Mouse (Mus musculus): ENCODE data around the gene Tomm20l. TPM values are rescaled to one million over a fixed set of nuclear protein-coding genes. Genes with fewer than 3 reads are reported as not detected.
"Not testable (repeated sequence)": the region's sequence is repeated elsewhere in the genome, so short reads cannot be mapped to it uniquely, and the experiment has no call there.

Gene Tomm20l
- 10 to 100 TPM in 1 of 2 experiments, 1 to 10 TPM in 1; 3.7 to 12.3 TPM for total RNA-seq (2021)
- long read RNA-seq, experiment 1, partial matches to known transcripts = 0 of 5 reads
- long read RNA-seq, experiment 1, other reads (novel, unspliced or antisense) = 1 of 5 reads
- long read RNA-seq, experiment 2, partial matches to known transcripts = 0 of 1 reads
- long read RNA-seq, experiment 2, other reads (novel, unspliced or antisense) = 0 of 1 reads

DNA sequence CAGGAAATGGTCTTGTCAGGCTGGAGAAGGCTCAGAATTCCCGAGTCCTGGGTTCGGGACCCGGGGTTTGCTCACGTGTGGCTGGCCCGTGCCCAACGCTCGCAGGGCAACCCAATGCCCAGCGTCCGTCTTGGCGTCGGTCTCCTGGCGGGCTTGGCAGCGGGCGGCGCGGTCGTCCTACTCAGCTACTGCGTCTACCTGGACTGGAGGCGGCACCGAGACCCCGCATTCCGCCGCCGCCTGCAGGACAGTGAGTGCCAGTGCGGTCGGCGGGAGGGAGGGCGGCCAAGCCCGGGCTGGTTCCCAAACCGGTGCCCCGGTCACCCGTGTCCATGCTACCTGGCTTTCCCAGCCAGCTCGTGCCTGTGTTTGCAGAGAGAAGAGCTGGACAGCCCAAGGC is at the start of gene Tomm20l:
Gene Tomm20l (plus strand): TSS at position 98 of the 400 bp plus-strand sequence.
- peak; percentile 68 to 84 for DNase-seq

DNA sequence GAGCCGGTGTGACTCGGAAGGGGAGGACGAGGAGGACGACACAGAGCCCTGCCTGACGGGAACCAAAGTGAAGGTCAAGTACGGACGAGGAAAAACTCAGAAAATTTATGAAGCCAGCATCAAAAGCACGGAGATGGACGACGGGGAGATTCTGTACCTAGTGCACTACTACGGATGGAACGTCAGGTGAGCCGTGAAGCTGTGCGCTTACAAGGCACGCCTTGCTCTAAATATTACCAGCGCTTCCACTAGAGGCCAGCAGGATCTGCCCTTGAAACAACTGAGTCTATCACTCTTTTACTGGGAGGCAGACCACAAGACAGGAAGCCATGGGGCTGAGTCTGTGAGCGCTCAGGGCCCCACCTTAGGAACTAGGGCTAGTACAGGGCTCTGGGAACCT is 41.4 kb upstream of the Tomm20l start:
- DNase-seq = no peak

DNA sequence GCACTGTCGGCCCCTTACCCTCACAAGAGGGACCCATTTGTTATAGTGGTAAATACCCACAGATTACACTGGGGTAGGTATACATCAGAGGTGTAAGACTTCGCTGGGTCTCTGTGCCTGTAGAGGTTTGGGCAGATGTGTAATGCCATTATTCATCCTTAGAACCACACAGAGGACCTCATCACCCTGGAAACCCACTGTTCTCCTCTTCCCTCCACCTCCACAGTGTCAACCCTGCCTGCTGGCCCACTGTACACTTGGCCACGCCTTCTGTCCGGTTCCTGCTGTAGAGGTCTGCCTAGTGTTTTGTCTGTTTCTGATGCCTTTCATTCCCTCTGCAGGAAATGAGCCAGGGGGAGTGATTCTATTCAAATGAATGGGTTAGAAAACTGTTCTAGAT is 39.2 kb upstream of the Tomm20l start:
- no peak for DNase-seq

DNA sequence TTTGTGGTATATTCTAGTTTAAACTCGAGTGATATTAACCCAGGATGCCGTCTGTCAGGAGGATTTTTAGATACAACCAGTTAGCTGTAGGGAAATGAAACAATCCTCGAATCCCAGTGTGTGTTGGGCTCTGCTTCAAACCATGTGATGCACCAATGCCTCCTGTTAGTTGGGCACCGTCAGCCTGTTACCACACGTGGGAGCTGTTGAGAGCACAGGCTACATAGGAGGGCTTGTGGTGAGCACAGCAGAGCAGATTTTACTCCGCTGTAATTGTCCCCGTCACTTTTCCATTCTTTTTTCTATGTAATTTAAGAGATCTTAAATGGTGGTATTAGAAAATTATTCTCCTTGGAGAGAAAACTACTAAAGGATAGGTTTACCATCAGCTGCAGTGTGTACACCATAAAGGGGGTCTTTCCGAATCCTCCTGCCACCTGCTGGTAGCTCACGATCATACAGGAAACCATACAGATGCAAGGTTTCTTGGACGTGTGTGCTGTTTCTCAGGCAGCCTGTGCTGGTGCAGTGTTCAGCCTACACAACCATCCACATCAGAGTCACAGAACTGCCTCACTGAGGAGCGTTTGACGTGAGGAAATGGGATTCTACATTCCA is 38.0 kb upstream of the Tomm20l start:
- peak; percentile 45 to 65 for DNase-seq

DNA sequence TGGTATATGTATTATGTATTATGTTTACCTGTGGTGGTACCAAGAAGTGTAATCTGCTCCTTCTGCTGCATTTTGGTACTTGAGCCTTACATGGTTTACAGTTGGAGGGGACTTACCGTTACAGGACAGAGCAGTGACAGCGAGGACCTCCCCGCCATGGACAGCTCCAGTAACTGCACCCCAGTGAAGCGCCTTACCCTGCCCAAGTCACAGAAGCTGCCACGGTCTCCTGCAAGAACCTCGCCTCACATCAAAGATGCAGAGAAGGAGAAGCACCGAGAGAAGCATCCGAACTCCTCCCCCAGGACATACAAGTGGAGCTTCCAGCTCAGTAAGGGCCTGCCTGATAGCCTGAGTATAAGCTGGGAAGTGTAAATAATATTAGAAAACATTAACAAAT is 24.9 kb upstream of the Tomm20l start:
- no peak for DNase-seq

DNA sequence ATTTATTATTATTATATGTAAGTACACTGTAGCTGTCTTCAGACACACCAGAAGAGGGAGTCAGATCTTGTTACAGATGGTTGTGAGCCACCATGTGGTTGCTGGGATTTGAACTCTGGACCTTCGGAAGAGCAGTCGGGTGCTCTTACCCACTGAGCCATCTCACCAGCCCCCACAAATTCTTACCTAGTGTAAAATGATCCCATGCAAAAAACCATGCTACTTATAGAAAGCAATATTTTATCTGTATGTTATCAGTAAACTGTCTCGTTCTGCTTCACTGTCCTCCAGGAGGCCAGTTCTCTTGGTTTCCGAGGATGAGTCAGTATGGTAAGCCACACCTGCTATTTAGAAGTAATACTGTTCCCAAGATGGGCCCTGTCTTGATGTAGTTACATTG is 7.0 kb upstream of the Tomm20l start:
- DNase-seq = not testable (repeated sequence)

DNA sequence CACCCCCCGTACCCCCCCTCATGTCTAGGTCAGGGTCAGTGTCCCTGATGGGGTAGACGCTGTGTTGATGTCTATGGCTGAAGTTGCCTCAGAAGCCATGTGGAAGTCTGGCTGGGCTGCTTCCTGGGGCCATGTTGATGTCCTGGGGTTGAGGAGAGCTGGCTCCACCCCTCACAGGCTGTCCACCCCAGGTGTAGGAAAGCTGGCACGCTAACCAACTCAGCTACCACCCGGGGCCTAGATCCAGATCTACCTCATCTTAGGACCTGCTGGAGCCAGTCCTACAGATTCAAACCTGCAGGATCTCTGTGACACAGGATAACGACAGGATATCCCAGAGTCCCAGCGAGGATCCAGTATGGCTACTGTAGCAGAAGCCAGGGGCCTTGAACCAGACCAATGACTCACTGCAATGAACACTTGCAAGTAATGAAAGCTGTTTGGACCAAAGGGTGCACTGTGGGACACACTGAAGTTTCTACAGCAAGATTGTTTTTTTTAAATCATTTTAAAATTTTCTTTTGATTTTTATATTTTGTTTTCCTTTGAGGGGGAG is 3.9 kb upstream of the Tomm20l start:
- peak; percentile 45 to 56 for DNase-seq

DNA sequence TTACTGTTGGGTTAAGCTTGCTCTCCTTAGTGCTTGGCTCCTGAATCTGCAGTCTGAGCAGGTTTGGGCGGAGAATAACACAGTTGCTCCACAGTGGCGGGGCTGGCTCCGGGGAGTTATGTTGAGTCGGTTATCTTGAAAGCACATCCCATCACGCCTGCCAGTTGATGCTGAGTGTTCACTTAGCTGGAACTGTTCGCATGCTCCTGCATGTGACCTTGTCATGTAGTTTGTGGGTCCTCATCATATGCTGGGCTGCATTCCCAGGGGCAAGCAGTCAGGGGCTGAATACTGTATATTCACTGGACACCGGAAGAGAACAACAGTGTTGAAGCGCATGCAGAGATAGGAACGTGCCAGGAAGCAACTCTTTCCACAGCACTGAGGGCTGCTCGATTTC is 1.8 kb downstream of the Tomm20l start:
- DNase-seq = peak in 1 of 2 experiments; percentile 20

DNA sequence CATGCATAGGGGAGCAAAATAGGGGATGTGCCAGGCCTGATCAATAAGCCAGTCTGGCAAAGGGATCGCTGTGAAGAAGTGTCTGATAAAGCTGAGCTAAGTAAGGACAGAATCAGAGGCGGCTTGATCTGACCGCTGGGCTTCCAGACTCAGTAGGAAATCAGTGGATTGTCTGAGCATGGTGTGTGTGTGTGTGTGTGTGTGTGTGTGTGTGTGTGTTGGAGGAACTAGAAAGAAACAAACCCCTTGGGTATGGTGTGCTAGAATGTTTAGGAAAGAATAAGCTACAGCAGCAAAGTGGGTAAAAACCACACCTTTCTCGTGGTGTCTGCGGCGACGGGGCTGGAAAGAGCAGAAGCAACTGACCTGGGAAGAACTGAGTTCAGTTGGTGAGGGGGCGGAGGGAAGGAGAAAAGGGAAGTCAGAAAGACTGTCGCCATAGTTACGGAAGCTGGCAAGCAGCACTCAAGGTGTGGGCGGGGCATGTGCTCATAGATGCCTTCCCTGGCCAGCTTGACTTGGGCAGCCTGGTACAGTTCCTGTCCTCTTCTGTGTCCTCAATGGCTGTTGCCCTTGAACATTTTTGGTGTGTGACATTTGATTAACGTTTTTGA is 2.6 kb downstream of the Tomm20l start:
- peak; percentile 78 to 83 for DNase-seq

DNA sequence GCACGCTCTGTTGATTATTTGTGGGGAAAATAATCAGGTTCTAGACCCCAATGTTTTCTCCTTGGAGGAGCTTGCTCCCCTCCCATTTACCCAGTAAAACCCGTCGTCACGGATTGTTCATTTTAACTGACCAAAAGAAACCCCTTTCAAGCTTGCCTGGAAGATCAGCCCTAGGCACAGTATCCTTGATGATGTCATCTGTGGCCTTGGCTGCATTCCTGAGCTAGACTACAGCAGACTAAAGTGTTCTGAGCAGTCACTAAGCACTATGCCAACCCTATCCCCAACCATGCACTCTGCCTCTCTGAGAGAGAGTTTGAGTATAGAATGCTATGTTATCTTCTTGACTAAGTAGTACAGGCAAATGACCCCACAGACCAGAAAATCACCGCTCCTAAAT is 5.2 kb downstream of the Tomm20l start:
- peak; percentile 84 for DNase-seq

DNA sequence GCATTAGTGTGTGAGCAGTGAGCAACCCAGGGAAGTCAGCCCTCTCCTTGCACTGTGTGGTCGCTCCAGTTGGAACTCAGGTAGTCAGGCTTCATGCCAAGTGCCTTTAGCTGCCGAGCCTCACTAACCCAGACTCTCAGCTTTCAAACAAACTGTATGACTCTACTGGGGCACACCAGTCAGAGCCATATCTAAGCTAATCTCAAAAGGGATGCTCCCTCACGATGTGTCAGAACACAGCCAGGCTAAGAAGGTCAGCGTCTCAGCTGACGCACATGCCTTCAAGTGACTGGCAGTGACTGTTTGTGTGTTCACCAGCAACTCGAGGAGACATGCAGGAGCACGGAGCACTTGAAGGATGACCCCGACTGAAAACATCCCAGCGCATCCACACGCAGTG is 11.5 kb downstream of the Tomm20l start:
- DNase-seq = no peak

DNA sequence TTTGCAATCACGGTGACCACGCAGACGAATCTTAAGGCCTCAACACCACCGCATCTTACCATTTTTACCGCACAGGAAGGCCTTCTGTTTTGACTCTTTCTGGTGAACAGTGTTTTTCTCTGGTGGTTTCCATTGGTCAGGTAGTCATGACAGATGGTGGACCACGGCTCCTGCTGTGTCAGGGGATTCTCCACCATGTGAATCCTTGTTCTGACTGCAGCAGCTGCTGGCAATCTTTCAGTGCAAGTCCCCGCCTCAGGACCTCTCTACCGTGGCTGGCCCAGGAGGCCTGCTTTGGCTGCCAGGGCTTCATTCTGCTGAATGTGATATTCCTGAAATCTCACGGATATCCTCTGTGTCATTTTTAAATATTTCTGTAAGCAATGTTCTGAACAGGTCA is 12.1 kb downstream of the Tomm20l start:
- no peak for DNase-seq

DNA sequence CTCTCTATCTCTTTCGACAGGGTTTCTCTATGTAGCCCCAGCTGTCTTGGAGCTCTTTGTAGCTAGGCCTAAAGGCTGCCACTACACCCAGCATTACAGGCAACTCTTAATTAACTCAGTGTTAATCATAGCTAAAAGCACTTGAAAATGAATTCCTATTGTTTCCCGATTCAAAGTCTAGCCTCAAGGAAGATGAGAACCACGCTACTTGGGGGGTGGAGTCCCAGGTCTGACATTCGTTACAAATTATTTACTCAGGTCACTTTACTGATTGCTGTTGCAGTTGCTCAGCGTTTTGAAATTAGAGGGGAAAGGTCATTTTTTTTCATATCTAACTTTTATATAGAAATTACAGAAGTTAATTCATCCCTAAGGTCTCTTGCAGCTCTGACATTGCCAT is 24.4 kb downstream of the Tomm20l start:
- DNase-seq = no peak

DNA sequence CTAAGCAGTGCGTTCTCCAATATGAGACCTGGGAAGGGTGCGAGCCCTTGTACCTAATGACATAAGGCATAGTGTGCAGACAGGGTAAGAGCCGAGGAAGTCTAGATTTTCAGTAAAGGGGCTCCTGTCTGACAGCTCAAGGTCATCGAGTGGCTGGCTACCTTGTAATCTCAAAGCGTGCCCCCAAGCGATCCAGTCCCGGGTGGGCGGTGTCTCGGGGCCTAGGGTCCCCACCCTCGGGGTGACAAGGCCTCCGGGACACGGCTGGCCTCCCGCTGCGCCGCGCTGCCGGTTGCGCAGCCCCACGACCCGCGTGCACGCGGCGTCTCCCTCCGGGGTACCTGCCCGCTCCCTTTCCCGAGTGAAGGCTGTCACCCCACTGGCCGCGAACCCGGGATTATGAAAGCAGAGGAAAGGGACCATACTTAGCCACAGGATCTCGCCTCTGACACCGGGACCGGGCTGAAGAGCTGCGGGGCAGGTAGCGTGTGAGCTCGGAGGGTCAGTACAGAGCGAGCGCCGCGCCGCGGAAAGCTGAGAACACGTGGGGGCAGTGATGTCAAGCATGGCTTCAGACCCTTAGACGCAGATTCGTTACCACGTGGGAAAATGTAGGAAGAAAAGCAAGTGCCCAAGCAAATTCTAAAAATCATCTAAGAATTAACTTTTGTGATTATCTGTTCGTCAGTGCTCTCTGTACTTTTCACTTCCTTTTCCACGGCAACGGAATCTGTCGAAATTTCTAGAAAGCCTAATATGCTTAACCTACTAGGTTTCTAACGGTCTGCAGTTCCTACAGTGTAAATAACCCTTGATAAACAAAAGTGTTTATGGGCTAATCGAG is 25.1 kb downstream of the Tomm20l start, which contains the start of the genes Timm9 and 2700049A03Rik:
Gene Timm9 (minus strand): TSS at position 555 of the 844 bp plus-strand sequence.
Gene 2700049A03Rik (plus strand): TSS at position 719 of the 844 bp plus-strand sequence.
- DNase-seq = peak; percentile 82 to 83

DNA sequence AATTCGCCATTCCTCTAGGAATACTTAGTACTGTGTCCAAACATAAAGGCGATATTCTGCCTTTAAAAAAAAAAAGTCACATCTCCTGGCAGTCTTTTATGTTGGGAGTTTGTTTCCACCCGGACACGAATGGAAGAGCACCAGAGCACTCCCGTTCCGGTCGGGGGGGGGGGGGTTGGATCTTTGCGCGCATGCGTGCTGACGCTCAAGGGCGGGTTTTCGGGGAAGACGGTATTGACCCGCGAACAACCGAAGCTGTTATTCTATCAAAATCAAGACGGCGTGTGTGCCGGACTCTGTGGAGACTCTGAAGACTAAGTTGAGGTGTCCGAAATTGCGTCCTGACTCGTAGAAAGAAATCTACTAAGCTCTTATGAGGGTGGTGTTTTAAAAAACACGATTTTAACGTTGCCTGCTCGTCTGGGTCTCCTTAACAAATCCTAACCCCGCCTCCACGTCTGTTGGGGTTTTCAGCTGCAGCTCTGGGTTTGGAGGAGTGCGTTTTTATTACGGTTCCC is 25.8 kb downstream of the Tomm20l start:
- peak; percentile 86 to 87 for DNase-seq

DNA sequence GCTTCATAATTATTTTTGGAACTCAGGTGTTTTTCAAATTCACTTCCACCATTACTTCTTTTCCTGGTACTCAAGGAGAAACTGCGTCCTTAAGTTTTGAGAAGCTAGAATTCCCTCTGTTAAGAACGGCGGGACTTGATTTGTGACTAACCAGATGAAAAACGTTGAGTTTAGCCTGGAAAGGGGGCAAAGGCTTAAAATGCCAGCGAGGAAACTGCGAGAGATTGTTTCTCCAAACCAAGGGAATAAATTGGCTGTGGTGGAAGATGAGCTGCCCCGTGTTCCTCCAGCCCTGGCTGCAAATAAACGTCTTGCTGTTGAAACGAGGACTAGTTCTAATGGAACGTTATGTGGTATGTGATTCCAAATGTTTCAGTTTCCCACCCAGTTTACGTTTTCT is 26.5 kb downstream of the Tomm20l start:
- DNase-seq = no peak

DNA sequence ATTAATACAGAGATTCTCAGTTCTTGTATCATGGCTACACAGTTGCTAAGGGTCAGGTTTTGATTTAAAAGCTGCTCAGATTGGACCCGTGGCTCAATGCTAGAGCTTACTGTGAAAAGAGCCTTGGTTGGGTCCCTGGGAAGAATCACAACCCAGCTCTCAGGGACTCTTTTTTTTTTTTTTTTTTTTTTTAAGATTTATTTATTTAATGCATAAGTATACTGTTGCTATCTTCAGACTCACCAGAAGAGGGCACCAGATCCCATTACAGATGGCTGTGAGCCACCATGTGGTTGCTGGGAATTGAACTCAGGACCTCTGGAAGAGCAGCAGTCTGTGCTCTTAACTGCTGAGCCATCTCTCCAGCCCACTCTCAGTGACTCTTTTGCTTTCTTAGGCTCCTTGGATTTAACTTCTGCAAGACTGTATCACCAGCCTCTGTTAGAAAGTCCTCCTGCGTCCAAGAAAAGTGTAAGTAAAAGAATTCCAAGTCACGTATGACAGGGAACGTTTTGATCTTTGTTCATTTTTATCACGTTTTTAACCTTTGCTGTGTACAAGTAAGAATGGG is 28.1 kb downstream of the Tomm20l start:
- no peak for DNase-seq

DNA sequence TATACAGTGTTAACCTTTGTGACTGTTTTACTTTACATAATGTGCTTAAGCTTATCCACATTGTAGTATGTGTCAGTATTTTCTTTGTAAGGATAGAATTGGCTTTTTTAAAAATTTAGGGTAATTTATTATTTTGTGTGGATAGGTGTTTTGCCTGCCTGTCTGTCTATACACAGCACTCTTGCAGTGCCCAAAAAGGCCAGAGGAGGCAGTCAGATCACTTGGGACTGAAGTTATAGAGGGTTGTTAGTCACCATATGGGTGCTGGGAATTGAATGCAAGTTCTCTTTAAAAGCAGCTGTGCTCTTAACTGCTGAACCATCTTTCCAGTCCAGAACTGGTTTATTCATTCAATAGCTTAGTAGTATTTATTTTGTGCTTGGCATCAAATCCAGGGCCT is 30.0 kb downstream of the Tomm20l start:
- no peak for DNase-seq

DNA sequence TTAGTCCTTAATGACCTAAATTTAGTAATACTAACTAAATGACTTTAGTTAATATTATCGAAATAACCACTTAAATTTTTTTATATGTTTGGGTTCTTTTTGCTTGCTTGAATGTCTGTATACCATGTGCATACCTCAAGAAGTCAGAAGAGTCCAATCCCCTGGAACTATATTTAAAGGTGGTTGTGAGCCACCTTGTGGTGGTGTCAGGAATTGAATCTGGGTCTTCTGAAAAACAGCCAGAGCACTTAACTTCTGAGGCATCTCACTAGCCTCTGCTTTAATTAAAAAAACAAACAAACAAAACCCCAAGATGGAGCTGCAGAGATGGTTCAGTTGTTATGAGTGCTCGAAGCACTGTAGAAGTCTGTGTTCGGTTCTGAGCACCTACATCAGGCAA is 36.4 kb downstream of the Tomm20l start:
- peak; percentile 59 to 69 for DNase-seq

DNA sequence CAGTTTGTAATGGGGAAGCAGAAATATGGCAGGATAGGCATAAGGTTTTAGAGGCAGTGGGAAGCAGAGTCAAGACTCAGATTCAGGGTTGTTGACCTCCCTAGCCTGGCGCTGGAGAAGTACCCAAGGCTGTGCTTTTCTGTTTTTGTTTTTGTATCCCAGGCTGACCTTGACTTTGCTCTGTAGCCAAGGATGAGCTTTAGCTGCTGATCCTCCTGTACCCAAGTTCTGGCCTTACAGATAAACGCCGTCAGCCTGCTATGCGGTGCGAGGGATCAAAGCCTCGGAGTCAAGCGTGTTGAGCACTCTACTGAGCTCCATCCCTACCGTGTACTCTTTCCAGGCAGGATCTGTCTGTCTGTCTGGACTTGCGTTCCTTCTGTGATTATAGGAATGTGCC is 37.6 kb downstream of the Tomm20l start:
- peak; percentile 27 to 38 for DNase-seq

DNA sequence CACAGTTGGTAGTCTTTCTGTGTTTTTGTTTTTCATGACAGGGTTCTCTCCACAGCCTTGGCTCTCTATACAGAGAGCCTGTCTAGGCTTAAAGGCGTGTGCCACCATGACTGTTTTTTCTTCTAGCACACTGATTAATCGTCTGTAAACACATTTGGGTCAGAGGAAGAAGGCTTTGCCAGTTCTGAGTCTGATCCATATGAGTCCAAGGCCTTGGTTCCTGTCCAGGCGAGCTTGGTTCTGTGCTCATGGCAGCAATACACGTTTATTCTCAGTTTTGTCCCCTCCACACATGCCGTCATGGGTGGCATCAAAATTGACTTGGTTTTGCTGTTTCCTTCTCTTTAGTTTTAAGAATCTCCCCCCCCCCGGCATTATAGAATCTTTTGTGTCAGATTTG is 38.2 kb downstream of the Tomm20l start:
- DNase-seq = peak; percentile 40 to 43

DNA sequence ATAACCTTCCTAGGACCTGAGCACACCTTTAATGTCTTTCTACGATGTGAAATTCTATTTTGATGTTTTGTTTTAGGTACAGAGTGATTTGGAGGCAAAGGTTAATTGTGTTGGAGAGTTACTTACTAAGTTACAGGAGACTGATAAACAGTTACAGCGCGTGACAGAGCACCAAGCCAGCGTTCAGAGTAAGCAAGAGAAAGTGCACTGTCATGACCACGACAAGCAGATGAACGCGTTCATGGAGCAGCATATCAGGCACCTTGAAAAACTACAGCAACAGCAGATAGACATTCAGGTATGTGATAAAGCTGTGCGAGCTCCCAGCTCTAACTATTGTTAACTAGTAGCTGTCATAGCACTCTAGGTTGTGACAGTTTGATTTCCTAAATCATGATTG is 38.9 kb downstream of the Tomm20l start:
- DNase-seq = no peak

Measured in adrenal gland, postnatal 36 days (tissue).